Mouse (Mus musculus): ENCODE measurements at regions not wholly inside any gene's neighbourhood (a gene's known extent, or its start where the extent isn't known, plus 50 kb on each side); places are given as distances from the start of the nearest gene placed in this dataset.

GRCm38 (mm10) chr16:5829071-5829470 is 56.1 kb upstream of the Rbfox1 start:
- no peak for ATAC-seq (replicated peaks; ENCODE audit: low read depth, poor library complexity, severe bottlenecking)

GRCm38 (mm10) chr16:5823316-5823715 is 61.8 kb upstream of the Rbfox1 start:
- ATAC-seq (replicated peaks; ENCODE audit: low read depth, poor library complexity, severe bottlenecking): no peak

- no peak for ATAC-seq (replicated peaks; ENCODE audit: low read depth, poor library complexity, severe bottlenecking)
Measured at GRCm38 (mm10) chr16:5817166-5817565, 68.0 kb upstream of the Rbfox1 start.

- ATAC-seq (replicated peaks; ENCODE audit: low read depth, poor library complexity, severe bottlenecking): no peak
Measured at GRCm38 (mm10) chr16:5812245-5812820, 72.8 kb upstream of the Rbfox1 start.

- ATAC-seq (replicated peaks; ENCODE audit: low read depth, poor library complexity, severe bottlenecking): no peak
Measured at GRCm38 (mm10) chr16:5811654-5811992, 73.5 kb upstream of the Rbfox1 start.

DNA sequence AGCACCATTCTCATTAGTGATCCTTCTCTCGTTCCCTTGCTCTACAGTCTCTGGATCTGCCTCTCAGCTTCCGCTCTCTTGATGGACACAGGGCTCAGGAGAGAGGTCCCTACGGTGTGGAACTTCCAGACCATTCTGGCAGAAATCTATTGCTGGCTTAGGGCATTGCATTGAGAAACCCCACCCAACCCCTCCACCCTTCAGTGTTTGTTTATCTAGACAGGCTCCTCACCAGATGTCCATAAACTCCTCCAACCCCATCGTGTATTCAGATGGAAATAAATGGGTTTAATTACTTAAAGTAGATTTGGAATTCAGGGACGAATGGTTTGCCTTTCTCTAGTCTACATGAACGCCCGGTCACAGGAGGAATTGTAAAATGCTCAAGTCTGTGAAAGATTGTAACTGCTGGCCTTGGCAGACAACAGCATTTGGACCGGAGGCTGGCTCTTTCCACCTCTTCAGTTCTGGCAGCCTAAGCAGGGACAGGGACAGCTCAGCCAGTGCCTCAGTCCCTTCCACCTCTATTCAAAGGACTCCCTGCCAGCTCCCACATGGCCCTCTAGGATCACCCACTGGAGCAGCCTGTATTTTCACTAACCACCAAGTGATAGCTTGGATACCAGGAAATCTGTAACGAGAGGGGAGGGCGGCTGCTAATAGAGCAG is 74.0 kb upstream of the Rbfox1 start:
- no peak for ATAC-seq (replicated peaks; ENCODE audit: low read depth, poor library complexity, severe bottlenecking)

DNA sequence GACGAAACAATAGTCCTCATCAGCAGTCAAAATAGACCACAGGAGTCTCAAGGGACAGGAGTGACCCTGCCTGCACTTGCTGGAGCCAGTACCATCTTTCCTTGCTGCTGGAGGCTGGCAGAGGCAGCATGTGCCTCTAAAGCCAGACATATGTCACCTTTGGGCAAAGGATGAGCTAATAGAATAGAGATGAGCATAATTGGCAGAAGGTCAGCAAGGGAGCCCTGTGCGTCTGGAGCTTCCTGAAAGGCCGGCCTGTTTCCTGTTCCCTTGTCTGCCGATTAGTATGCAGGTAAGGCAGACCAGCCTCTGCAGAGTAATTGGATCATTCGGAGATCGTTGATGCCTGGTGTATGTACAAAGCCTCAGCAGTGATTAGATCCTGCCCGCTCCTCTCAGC is 87.0 kb upstream of the Rbfox1 start:
- ATAC-seq (replicated peaks; ENCODE audit: low read depth, poor library complexity, severe bottlenecking): no peak

GRCm38 (mm10) chr16:5792216-5792615 is 92.9 kb upstream of the Rbfox1 start:
- ATAC-seq (replicated peaks; ENCODE audit: low read depth, poor library complexity, severe bottlenecking): no peak

DNA sequence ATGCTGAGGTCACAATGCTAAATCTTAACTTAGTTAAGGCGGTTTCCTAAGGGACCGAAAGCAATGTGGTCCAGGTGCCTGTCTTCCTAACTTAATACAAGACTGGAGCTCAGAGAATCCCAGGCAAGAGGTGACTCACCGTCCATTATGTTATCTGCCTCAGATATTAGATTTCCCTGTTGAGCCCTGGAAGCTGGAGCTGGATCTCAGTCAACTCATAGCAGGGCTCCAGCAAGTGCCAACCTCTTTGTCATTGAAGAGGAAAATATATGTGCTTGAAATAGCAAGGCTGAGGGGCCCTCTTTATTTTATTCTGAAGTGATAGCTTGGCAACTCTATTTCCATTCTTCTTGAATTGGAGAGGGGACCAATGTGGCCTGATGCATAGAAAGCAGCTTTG is 95.0 kb upstream of the Rbfox1 start:
- no peak for ATAC-seq (replicated peaks; ENCODE audit: low read depth, poor library complexity, severe bottlenecking)

DNA sequence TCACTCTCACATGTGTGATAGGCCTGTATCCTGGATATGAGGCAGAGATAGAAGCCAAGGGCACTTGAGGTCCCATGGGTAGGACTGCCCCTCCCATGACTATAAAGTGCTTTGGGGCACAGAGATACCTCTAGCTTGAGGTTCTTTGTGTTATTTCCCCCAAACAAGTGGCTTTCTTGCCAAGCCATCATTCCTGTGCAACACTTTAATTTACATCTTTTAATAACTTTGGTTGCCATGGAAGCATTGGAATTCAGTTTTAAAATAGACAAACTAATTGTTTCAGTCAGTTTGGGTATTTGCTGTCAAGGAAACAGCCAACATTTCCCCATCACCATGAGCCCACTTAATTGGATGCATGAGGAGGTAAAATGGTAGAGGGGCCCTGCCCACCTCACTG is 97.9 kb upstream of the Rbfox1 start:
- ATAC-seq (replicated peaks; ENCODE audit: low read depth, poor library complexity, severe bottlenecking): no peak

DNA sequence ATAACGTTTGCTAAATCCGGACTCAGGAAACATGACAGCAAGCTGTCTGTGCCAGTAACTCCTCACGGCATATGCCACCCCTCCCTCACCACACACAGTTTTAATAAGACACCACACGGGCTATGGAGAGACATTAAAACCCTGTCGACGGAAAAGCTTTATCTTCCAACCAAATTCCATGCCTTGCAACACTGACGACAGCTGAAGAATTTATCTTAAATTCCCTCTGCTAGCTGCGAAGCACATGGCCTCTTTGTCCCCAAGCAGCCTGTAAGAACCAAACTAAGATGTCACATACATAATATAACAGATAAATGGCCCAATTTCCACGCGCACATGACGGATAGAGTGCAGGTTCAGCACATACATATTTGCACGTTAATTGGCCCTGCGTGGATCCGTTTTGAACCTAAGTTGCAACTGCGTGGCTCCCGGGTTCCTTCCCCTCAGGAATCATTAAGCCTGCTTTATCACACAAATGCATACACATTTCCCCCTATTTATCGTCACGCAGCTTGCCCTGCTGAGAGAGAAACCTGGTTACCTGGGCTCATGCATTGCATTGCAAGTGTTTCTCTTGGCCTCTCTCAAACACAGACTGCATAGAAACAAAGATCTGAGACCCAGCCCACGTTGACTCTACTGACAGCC is 118.3 kb upstream of the Rbfox1 start:
- no peak for ATAC-seq (replicated peaks; ENCODE audit: low read depth, poor library complexity, severe bottlenecking)

- no peak for ATAC-seq (replicated peaks; ENCODE audit: low read depth, poor library complexity, severe bottlenecking)
Measured at GRCm38 (mm10) chr16:5765143-5765542, 120.0 kb upstream of the Rbfox1 start.

DNA sequence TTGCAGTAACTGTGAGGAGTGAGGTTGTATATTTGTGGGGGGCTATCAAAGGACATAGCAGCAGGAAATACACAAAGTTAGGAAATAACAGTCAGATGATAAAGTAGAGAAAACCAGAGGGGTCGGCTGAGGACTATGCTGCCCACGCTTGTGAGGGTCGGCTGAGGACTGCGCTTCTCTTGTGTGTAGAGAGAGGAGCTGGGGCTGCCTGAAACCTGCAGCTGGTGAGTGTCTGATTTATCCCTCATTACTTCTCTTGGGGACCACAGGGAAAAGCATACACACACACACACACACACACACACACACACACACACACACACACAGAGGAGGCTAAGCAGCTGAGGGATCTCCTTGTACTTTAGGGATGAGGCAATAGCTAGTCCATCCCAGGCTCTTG is 124.3 kb upstream of the Rbfox1 start:
- ATAC-seq (replicated peaks; ENCODE audit: low read depth, poor library complexity, severe bottlenecking): no peak

DNA sequence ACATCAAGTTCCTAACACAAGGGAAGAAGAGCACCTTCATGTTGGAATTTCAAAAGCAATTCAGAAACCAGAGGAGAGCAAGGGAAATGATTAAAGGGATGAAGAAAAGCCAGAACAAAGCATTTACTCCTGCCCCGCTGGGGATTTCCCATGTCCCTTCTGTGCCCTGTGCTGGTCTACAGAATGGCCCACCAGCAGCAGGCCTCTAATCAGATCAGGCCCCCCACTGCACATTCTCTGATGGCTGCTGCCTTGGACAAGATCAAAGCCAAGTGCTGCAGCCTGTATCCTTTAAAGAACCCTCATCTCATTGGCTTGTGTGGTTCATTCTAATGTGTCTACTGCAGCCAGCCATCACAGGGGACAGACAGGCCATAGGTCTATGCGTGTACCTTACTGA is 126.1 kb upstream of the Rbfox1 start:
- ATAC-seq (replicated peaks; ENCODE audit: low read depth, poor library complexity, severe bottlenecking): no peak

DNA sequence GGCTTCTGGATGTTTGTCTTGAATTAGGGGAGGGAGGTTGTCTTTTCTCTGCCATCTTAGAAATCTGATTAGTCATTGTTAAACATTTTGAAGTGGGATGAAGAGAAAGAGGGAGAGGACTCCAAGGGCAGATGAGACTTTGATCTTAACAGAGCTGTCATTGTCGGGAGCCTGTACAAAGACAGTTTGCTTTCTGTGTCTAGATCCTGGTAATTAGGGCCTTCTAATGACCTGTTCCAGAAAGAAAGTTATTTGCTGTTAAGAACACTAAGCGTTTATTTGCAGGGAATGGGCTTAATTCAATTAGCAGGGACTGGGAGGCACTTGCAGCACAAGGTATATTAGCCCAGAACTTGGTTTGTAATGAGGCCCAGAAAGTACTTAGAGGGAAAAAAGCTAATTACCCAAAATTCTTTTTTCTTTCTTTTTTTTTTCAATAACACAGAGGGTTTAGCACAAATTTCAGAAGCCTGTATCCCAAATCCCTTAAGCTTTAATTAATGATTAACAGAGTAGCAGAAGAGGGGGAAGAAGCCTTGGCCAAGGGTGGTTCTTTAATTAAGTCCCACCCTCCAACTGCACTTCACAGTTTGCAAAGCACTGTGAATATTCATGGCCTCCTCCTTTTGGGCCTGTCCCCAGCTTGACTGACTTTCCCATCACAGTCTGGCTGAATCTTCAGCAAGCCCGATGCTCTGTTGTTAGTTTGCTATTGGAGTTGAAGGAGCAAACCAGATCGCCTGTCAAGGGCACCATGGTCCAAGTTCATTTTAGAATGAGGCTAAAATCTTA is 142.2 kb upstream of the Rbfox1 start:
- ATAC-seq (replicated peaks; ENCODE audit: low read depth, poor library complexity, severe bottlenecking): no peak

- no peak for ATAC-seq (replicated peaks; ENCODE audit: low read depth, poor library complexity, severe bottlenecking)
Measured at GRCm38 (mm10) chr16:5740776-5741175, 144.4 kb upstream of the Rbfox1 start.

- ATAC-seq (replicated peaks; ENCODE audit: low read depth, poor library complexity, severe bottlenecking): no peak
Measured at GRCm38 (mm10) chr16:5733608-5734007, 151.5 kb upstream of the Rbfox1 start.

GRCm38 (mm10) chr16:5722506-5722905 is 162.6 kb upstream of the Rbfox1 start:
- ATAC-seq (replicated peaks; ENCODE audit: low read depth, poor library complexity, severe bottlenecking): no peak

GRCm38 (mm10) chr16:5713476-5713875 is 171.7 kb upstream of the Rbfox1 start:
- ATAC-seq (replicated peaks; ENCODE audit: low read depth, poor library complexity, severe bottlenecking): no peak

- no peak for ATAC-seq (replicated peaks; ENCODE audit: low read depth, poor library complexity, severe bottlenecking)
Measured at GRCm38 (mm10) chr16:5709831-5710230, 175.3 kb upstream of the Rbfox1 start.

DNA sequence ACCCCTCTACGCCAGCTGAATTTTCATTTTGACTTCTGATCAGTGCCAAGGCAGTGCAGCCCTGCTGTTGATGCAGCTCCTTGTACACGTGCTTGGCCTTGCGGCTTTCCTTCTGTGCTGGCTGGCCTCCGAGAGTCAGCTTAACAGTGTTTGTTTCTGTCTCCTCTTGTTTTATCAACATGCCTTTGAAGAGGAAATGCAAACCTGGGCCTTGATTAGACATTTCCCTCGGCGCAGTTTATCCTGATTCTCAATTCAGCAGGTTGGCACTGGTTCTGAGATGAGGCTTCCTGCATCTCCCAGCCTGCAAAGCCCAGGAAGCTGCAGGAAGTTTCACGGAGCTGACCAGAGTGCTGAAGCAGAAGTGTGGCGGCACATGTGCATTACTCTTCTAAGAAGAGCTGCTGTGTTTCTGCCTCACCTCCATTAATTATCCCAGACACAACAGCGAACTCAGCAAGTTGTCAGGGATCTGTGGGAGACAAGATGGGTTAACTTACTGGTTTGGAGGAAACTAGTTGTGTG is 184.4 kb upstream of the Rbfox1 start:
- no peak for ATAC-seq (replicated peaks; ENCODE audit: low read depth, poor library complexity, severe bottlenecking)

All from common myeloid progenitor, adult 5-6 weeks (primary cell).